33 mouse cellular contexts compared by ENCODE assay signal in genomic region chr12:68980173-68980572, GRCm38 (mm10).
DNase-seq lines count a peak whose midpoint lies in the region; ATAC-seq and TF ChIP-seq lines count a peak whose summit lies in the region.
"Had no signal": no experiment of that assay in that cellular context is flagged by ENCODE, and none has a peak within 500 bp of the region (broad histone marks: within the 10 kb centered on the region; RNA-seq: fewer than 3 reads in every experiment).

No protein-coding gene starts in this region.

- TF ChIP-seq CTCF in lung, embryonic 14.5 days (IDR thresholded peaks at IDR 0.05; ENCODE audit: low read depth), result no peak
- no peak for TF ChIP-seq CTCF in midbrain, postnatal 0 days (IDR thresholded peaks at IDR 0.05)

- no peak overlapping the region for H3K27ac ChIP-seq in lung, embryonic 14.5 days (ENCODE audit: low read depth)
- no peak overlapping the region for H3K27ac ChIP-seq in midbrain, embryonic 14.5 days (replicated peaks; ENCODE audit: low read depth, low read length)
- no peak overlapping the region for H3K27ac ChIP-seq in midbrain, postnatal 0 days (ENCODE audit: low read depth, low read length)
- H3K27ac ChIP-seq: embryonic facial prominence, embryonic 15.5 days; forebrain, embryonic 12.5 days; heart, embryonic 10.5 days; heart, embryonic 15.5 days; hindbrain, embryonic 12.5 days; hindbrain, postnatal 0 days; intestine, embryonic 15.5 days; layer of hippocampus, adult 2 months; left cerebral cortex, adult 2 months; limb, embryonic 12.5 days; liver, embryonic 15.5 days; midbrain, embryonic 12.5 days; neural tube, embryonic 13.5 days had no signal

- DNase-seq in lung, embryonic 14.5 days, result no peak
- DNase-seq in lung, postnatal 4 days, result no peak
- no peak for DNase-seq in midbrain, embryonic 14.5 days
- DNase-seq in midbrain, postnatal 0 days (ENCODE audit: low spot score), result no peak
- DNase-seq in right cerebral cortex, postnatal 25 days, result no peak
- DNase-seq: adrenal gland, postnatal 14 days; cerebellum, adult 11 months; cerebellum, adult 9-10 months; cerebellum, postnatal 36 days; embryo, embryonic 11 days; gastrocnemius, postnatal 10 days; heart, adult 11 months; kidney, adult 2 months; kidney, postnatal 36 days; thymus, adult 18-20 months; thymus, postnatal 36 days had no signal

- H3K4me3 ChIP-seq in lung, embryonic 14.5 days (ENCODE audit: low read depth, low read length), result no peak overlapping the region
- no peak overlapping the region for H3K4me3 ChIP-seq in midbrain, embryonic 14.5 days (replicated peaks; ENCODE audit: low read depth, low read length)
- H3K4me3 ChIP-seq in midbrain, postnatal 0 days (ENCODE audit: low read depth, low read length), result no peak overlapping the region
- H3K4me3 ChIP-seq: embryonic facial prominence, embryonic 15.5 days; forebrain, embryonic 12.5 days; heart, embryonic 10.5 days; heart, embryonic 15.5 days; hindbrain, embryonic 12.5 days; intestine, embryonic 15.5 days; layer of hippocampus, adult 2 months; left cerebral cortex, adult 2 months; limb, embryonic 12.5 days; liver, embryonic 15.5 days; midbrain, embryonic 12.5 days; myocyte; neural tube, embryonic 13.5 days had no signal

- H3K4me1 ChIP-seq in lung, embryonic 14.5 days (ENCODE audit: insufficient read depth), result no peaks in the 10 kb centered on the region
- peaks cover 8% of the 10 kb centered on the region; the same call in 1 of the 2 replicates for H3K4me1 ChIP-seq in midbrain, embryonic 14.5 days (ENCODE audit: control insufficient read depth, insufficient read depth, low read length)
- H3K4me1 ChIP-seq in midbrain, postnatal 0 days (ENCODE audit: insufficient read depth, low read length), result no peaks in the 10 kb centered on the region
- H3K4me1 ChIP-seq: embryonic facial prominence, embryonic 15.5 days; heart, embryonic 10.5 days; hindbrain, embryonic 12.5 days; intestine, embryonic 15.5 days; limb, embryonic 12.5 days; liver, embryonic 15.5 days; midbrain, embryonic 12.5 days; neural tube, embryonic 13.5 days had no signal

- H3K27me3 ChIP-seq in lung, embryonic 14.5 days (ENCODE audit: insufficient read depth, low read length), result no peaks in the 10 kb centered on the region
- H3K27me3 ChIP-seq in midbrain, embryonic 14.5 days (ENCODE audit: control insufficient read depth, insufficient read depth, low read length), result no peaks in the 10 kb centered on the region
- H3K27me3 ChIP-seq in midbrain, postnatal 0 days (ENCODE audit: insufficient read depth, low read length), result no peaks in the 10 kb centered on the region
- H3K27me3 ChIP-seq: embryonic facial prominence, embryonic 15.5 days; forebrain, embryonic 12.5 days; heart, embryonic 15.5 days; hindbrain, embryonic 12.5 days; intestine, embryonic 15.5 days; limb, embryonic 12.5 days; liver, embryonic 15.5 days; midbrain, embryonic 12.5 days; neural tube, embryonic 13.5 days had no signal

- H3K4me2 ChIP-seq in lung, embryonic 14.5 days, result no peak overlapping the region
- H3K4me2 ChIP-seq in midbrain, embryonic 14.5 days (ENCODE audit: low read length), result no peak overlapping the region
- H3K4me2 ChIP-seq in midbrain, postnatal 0 days (ENCODE audit: low read depth, low read length, poor library complexity, severe bottlenecking), result no peak overlapping the region
- H3K4me2 ChIP-seq: embryonic facial prominence, embryonic 15.5 days; forebrain, embryonic 12.5 days; heart, embryonic 15.5 days; hindbrain, embryonic 12.5 days; intestine, embryonic 15.5 days; limb, embryonic 12.5 days; liver, embryonic 15.5 days; midbrain, embryonic 12.5 days; neural tube, embryonic 13.5 days had no signal

- no peak overlapping the region for H3K9ac ChIP-seq in lung, embryonic 14.5 days
- no peak overlapping the region for H3K9ac ChIP-seq in midbrain, embryonic 14.5 days (replicated peaks; ENCODE audit: low read length)
- no peak overlapping the region for H3K9ac ChIP-seq in midbrain, postnatal 0 days (replicated peaks; ENCODE audit: low read length, poor library complexity, severe bottlenecking)
- H3K9ac ChIP-seq: embryonic facial prominence, embryonic 15.5 days; forebrain, embryonic 12.5 days; heart, embryonic 15.5 days; hindbrain, embryonic 12.5 days; intestine, embryonic 15.5 days; limb, embryonic 12.5 days; liver, embryonic 15.5 days; midbrain, embryonic 12.5 days; neural tube, embryonic 13.5 days had no signal

- no peaks in the 10 kb centered on the region for H3K9me3 ChIP-seq in lung, embryonic 14.5 days (ENCODE audit: low read depth, low read length)
- no peaks in the 10 kb centered on the region for H3K9me3 ChIP-seq in midbrain, embryonic 14.5 days (ENCODE audit: control insufficient read depth, low read length)
- H3K9me3 ChIP-seq in midbrain, postnatal 0 days (ENCODE audit: low read length), result no peaks in the 10 kb centered on the region
- H3K9me3 ChIP-seq: embryonic facial prominence, embryonic 15.5 days; forebrain, embryonic 12.5 days; heart, embryonic 10.5 days; heart, embryonic 15.5 days; hindbrain, embryonic 12.5 days; intestine, embryonic 15.5 days; limb, embryonic 12.5 days; liver, embryonic 15.5 days; midbrain, embryonic 12.5 days; neural tube, embryonic 13.5 days had no signal

- ATAC-seq in lung, embryonic 14.5 days (ENCODE audit: insufficient read depth), result 0 out of 2 replicates have a peak, but pooled peaks have one; percentile 41
- 0 out of 2 replicates have a peak, but pooled peaks have one; percentile 25 for ATAC-seq in midbrain, embryonic 14.5 days (ENCODE audit: low FRiP score, low TSS enrichment)
- no peak for ATAC-seq in midbrain, postnatal 0 days (ENCODE audit: low FRiP score)
- ATAC-seq in granulocyte monocyte progenitor cell, adult 5-6 weeks (replicated peaks; ENCODE audit: poor library complexity, severe bottlenecking), result peak; percentile 44
- ATAC-seq in megakaryocyte progenitor cell, adult 5-6 weeks (replicated peaks; ENCODE audit: poor library complexity), result peak; percentile 46
- ATAC-seq: hindbrain, postnatal 0 days; intestine, embryonic 15.5 days; Patski had no signal

- no peaks in the 10 kb centered on the region for H3K36me3 ChIP-seq in lung, embryonic 14.5 days (ENCODE audit: insufficient read depth)
- H3K36me3 ChIP-seq in midbrain, embryonic 14.5 days (ENCODE audit: control insufficient read depth, insufficient read depth, low read length), result no peaks in the 10 kb centered on the region
- no peaks in the 10 kb centered on the region for H3K36me3 ChIP-seq in midbrain, postnatal 0 days (ENCODE audit: insufficient read depth, low read length)
- H3K36me3 ChIP-seq: embryonic facial prominence, embryonic 15.5 days; forebrain, embryonic 12.5 days; heart, embryonic 10.5 days; heart, embryonic 15.5 days; hindbrain, embryonic 12.5 days; intestine, embryonic 15.5 days; limb, embryonic 12.5 days; liver, embryonic 15.5 days; midbrain, embryonic 12.5 days; neural tube, embryonic 13.5 days had no signal

- WGBS in lung, embryonic 14.5 days, result 59% methylated on average over 4 of the region's 4 CpGs
- 78% methylated on average over 4 of the region's 4 CpGs for WGBS in midbrain, embryonic 14.5 days
- 73% methylated on average over 4 of the region's 4 CpGs for WGBS in midbrain, postnatal 0 days
